Mouse (Mus musculus) neural tube, embryonic 11.5 days (tissue): Measurements from ENCODE around the gene Kmt2b. TPM values are rescaled to one million over a fixed set of nuclear protein-coding genes. Genes with fewer than 3 reads are reported as not detected.

Experiments
- ATAC-seq: fragments of 200-750 bp; cut with Nextera tagmentation; 2 replicates; pipeline ENCODE4 v1.8.0; 2017; ENCODE audit warnings: moderate number of reproducible peaks, mild to moderate bottlenecking, moderate TSS enrichment, moderate library complexity; ENCODE audit not compliant: insufficient read depth, low FRiP score, low TSS enrichment
- DNase-seq: peaks from one replicate; pipeline ENCODE4 v3.0.0-alpha.2; 2015; ENCODE audit warnings: low spot score
- H3K27ac ChIP-seq: fragments of 300-500 bp; sonication (generic); 2 replicates; pipeline ENCODE4 v1.5.1; 2014; ENCODE audit warnings: low read depth, mild to moderate bottlenecking, low read length
- H3K27me3 ChIP-seq: fragments of 300-500 bp; sonication (generic); 2 replicates; pipeline ENCODE4 v1.6.1; 2014; ENCODE audit warnings: mild to moderate bottlenecking, low read length, mixed read lengths; ENCODE audit not compliant: control insufficient read depth, insufficient read depth
- H3K36me3 ChIP-seq: fragments of 300-500 bp; sonication (generic); 2 replicates; pipeline ENCODE4 v1.6.1; 2014; ENCODE audit warnings: mild to moderate bottlenecking, low read length, moderate library complexity, mixed read lengths; ENCODE audit not compliant: control insufficient read depth, insufficient read depth
- H3K4me1 ChIP-seq: fragments of 300-500 bp; sonication (generic); 2 replicates; pipeline ENCODE4 v1.6.1; 2014; ENCODE audit warnings: low read length, mixed read lengths; ENCODE audit not compliant: control insufficient read depth, insufficient read depth
- H3K4me2 ChIP-seq: fragments of 300-500 bp; sonication (generic); 2 replicates; pipeline ENCODE4 v1.6.1; 2014; ENCODE audit warnings: low read depth, mild to moderate bottlenecking, moderate library complexity
- H3K4me3 ChIP-seq: fragments of 300-500 bp; sonication (generic); 2 replicates; pipeline ENCODE4 v1.5.1; 2014; ENCODE audit warnings: low read depth, low read length
- H3K9ac ChIP-seq: fragments of 300-500 bp; sonication (generic); 2 replicates; pipeline ENCODE4 v1.6.1; 2014; ENCODE audit warnings: mild to moderate bottlenecking, low read length
- H3K9me3 ChIP-seq: fragments of 300-500 bp; sonication (generic); 2 replicates; pipeline ENCODE4 v1.6.1; 2016; ENCODE audit warnings: low read length; ENCODE audit not compliant: control insufficient read depth
- WGBS: fragments of 180-500 bp; shearing (Covaris S2); extraction: QIAGEN DNeasy Blood & Tissue Kit; methylation state at CpG from one replicate; pipeline ENCODE4 v1.1.7; 2014; 5-methylcytosine and 5-hydroxymethylcytosine counted together
- polyA plus RNA-seq: library from polyadenylated mRNA; unstranded; fragments of >200 nt; fragmentation: Nextera tagmentation; extraction: Ambion mirVana; gene quantifications from 2 replicates; pipeline ENCODE4 v1.2.1, GENCODE M21; 2014

The Kmt2b gene
- polyA plus RNA-seq, 1 experiment from 2014 or later: 11.9 TPM

DNA sequence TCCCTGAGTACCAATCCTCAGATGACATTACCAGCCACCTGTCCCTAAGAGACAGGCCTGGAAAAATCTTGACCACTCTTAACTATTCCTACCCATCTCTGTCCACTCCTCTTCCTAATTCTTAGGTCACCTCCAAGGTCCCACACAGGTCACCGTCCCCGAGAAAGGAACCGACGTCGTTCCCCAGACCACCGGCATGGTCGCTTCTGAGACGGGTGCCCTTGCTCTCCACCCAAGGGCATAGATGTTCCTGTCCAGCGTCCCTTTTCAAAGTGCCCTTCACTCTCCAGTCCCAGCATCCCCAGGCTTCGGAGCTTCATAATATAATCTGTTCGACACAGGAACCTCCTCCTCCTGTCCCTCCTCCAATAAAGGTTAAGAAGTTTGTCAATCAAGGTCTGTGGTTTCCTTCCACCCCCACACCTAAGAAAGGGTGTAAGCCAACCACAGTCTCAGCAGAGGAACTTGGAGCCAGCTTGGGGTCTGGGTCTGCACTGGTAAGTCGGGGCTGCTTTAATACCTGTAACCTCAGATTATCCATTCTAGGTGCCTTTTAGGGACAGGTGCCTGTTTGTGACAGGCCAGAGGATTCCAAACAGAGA is 23.5 kb downstream of the Kmt2b start, which contains the start of gene Igflr1:
Gene Igflr1, plus strand, starts transcription at position 458 of the 602 bp plus-strand sequence.
- Histone ChIP-seq H3K9ac (no peak within 1 kb of the TSS), H3K36me3 (peaks cover 11% of the 10 kb centered on the region), H3K27me3 (no peaks in the 10 kb centered on the region), H3K4me1 (peaks cover 6% of the 10 kb centered on the region; the same call in 1 of the 2 replicates), H3K4me2 (no peak within 1 kb of the TSS), H3K4me3 (0 out of 2 replicates have a peak within 1 kb of the TSS, but pooled peaks have one; percentile 80), H3K9me3 (no peaks in the 10 kb centered on the region), H3K27ac (no peak within 1 kb of the TSS)
- WGBS: 96% methylated on average over 12 of the region's 12 CpGs
- DNase-seq: no peak
- no peak for ATAC-seq

DNA sequence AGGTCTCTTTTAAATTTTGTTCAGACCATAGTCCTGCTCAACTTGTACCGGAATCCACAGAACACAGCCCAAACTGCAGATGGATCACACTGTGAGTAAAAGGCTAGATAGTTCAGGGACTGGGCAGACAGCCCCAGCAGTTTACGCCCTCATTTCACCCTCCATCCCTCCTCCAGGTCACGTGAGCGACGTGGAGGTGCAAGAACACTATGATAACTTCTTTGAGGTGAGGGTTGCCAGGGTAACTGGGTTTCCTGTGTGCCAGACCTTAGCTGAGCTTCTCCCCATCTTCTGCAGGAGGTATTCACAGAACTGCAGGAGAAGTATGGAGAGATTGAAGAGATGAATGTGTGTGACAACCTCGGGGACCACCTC is 24.6 kb downstream of the Kmt2b start:
- DNase-seq (no peak), ATAC-seq (no peak)
- H3K4me3 ChIP-seq: peak overlapping the region; percentile 80
- 26% methylated on average over 6 of the region's 6 CpGs for WGBS
- no peaks in the 10 kb centered on the region for H3K9me3 ChIP-seq
- peak overlapping the region; percentile 61 for H3K4me2 ChIP-seq
- H3K27me3 ChIP-seq: no peaks in the 10 kb centered on the region
- H3K4me1 ChIP-seq: peaks cover 6% of the 10 kb centered on the region; the same call in 1 of the 2 replicates
- no peak overlapping the region for H3K27ac ChIP-seq
- peak overlapping the region; percentile 79 for H3K9ac ChIP-seq
- peaks cover 3% of the 10 kb centered on the region for H3K36me3 ChIP-seq

DNA sequence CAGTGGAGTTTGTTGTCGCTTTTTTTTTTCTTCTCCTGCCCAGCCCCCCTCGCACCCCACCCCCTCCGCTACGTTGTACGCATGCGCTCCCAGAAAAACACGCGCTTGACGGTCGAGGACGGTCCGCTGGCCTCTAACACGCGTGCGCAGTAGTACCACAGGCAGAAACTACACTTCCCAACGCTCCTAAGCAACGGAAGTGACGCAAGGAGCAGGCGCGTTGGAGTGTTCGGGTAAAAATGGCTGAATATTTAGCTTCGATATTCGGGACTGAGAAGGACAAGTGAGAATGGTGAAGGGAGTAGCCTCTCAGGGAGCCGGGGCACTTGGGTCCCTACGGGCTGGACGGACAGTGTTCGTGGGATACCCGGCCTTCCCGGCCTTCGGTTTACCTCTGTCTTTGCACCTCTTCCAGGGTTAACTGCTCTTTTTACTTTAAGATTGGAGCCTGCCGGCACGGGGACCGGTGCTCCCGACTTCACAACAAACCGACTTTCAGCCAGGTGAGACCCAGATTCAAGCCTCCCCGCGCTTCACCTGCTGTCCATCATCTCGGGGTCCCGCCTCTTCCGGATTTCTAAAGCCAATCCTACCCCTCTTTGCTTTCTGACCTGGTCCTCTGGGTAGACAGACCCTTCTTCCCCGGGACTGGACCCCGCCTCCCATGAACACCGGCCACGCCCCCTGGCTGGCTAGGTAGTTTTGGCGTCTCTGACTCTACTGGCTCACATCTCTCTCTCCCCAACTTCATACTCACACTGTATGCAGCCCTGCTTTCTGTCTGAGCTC is 25.2 kb downstream of the Kmt2b start, which contains the start of the genes U2af1l4, Gm49396 and Psenen:
Gene U2af1l4, plus strand, starts transcription at position 185 of the 789 bp plus-strand sequence.
Gene Gm49396, plus strand, starts transcription at position 228 of the 789 bp plus-strand sequence.
Gene Psenen, minus strand, starts transcription at position 511 of the 789 bp plus-strand sequence.
- Histone ChIP-seq H3K9me3 (no peaks in the 10 kb centered on the region), H3K27me3 (no peaks in the 10 kb centered on the region), H3K4me3 (peak within 1 kb of the TSS; percentile 80), H3K27ac (peak within 1 kb of the TSS; percentile 90), H3K36me3 (peaks cover 3% of the 10 kb centered on the region), H3K9ac (peak within 1 kb of the TSS; percentile 79), H3K4me1 (peaks cover 11% of the 10 kb centered on the region), H3K4me2 (peak within 1 kb of the TSS; percentile 83)
- peak; percentile 97 for DNase-seq
- WGBS: under 1% methylated on average over 45 of the region's 45 CpGs
- ATAC-seq: peak; percentile 79

DNA sequence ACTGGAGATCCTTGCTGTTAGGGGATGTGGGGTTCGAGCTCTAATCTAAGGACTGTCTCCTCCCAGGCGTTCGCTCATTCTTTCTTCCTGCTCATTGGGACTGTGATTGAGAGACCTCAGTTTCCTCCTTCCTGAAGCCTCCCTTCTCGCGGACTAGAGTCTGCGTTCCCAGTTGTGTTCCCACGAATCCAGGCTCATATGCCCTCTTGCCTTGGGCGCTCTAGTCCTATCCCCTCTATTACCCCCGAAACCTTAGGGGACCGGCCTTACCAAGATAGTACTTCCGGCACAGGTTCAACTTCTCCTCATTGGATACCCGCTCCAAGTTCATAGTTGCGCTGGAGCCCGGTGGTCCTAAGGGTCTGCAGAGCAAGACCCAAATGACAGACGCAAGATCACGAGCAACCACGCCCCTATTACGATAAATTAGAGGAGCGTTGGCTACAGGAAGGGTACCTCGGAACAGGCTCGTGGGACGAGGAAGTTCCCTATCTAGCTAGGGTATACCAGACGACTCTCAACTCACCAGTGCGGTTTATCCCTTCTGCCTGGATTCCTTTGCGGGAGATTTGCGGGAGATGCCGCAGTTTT is 25.9 kb downstream of the Kmt2b start:
- 3% methylated on average over 27 of the region's 27 CpGs for WGBS
- ATAC-seq (no peak), DNase-seq (peak; percentile 25)

DNA sequence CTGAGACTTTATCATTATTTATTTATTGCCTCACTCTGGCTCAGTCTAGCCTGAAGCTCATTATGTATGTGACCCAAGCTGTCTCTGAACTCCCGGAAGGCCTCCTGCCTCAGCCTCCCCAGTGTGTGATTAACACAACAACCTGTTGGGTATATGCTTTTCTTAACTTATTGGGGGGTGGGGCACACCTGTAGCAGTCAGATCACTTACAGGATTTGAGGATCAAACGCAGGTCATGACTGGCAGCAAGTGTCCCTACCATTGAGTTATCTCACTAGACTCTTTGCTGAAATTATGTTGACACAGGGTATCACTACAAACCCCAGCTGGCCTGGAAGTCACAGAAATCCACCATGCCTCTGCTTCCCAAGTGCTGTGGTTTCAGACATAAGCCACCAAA is 28.2 kb downstream of the Kmt2b start:
- H3K36me3 ChIP-seq: peaks cover 10% of the 10 kb centered on the region
- WGBS: 66% methylated on average over 2 of the region's 2 CpGs
- no peak overlapping the region for H3K4me3 ChIP-seq
- no peak overlapping the region for H3K27ac ChIP-seq
- no peak overlapping the region for H3K4me2 ChIP-seq
- no peaks in the 10 kb centered on the region for H3K27me3 ChIP-seq
- H3K4me1 ChIP-seq: peaks cover 11% of the 10 kb centered on the region
- ATAC-seq (no peak), DNase-seq (no peak)
- H3K9me3 ChIP-seq: no peaks in the 10 kb centered on the region
- H3K9ac ChIP-seq: no peak overlapping the region

More for the DNA sequence above, 25.9 kb downstream of the Kmt2b start:
- Histone ChIP-seq H3K27me3 (no peaks in the 10 kb centered on the region), H3K9ac (peak overlapping the region; percentile 52), H3K4me3 (peak overlapping the region; percentile 80), H3K36me3 (no peaks in the 10 kb centered on the region), H3K4me2 (peak overlapping the region; percentile 83), H3K27ac (0 out of 2 replicates have a peak overlapping the region, but pooled peaks have one; percentile 11), H3K9me3 (no peaks in the 10 kb centered on the region), H3K4me1 (peaks cover 11% of the 10 kb centered on the region)

DNA sequence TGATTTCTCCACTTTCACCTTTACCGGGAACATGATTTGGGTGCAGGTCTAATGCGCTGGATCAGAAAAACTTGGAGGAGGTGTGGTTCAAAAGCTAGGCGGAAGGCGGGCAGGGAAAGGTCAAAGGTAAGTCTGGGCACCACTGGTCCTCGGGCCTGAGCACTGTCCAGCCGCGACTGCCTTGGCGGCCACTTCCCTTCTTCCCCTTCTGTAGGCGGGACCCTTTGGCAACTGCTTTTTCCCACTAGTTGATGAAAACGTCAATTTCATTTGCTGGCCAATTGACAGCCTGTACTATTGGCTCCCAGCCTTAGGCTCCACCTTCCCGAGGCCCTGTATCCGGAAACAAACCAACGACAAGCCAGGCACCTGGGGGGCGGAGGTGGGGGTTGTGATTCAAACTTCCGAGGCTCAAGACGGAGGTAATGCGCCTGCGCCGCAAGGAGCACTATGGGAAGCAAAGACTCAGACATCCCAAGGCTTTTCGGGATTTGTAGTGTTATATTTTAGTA is 29.0 kb downstream of the Kmt2b start, which contains the start of gene Lin37:
Gene Lin37, minus strand, starts transcription at position 396 of the 512 bp plus-strand sequence.
- Histone ChIP-seq H3K9me3 (no peaks in the 10 kb centered on the region), H3K4me1 (peaks cover 11% of the 10 kb centered on the region), H3K4me2 (peak within 1 kb of the TSS; percentile 90), H3K9ac (peak within 1 kb of the TSS; percentile 52), H3K36me3 (peaks cover 15% of the 10 kb centered on the region), H3K4me3 (peak within 1 kb of the TSS; percentile 49), H3K27me3 (no peaks in the 10 kb centered on the region), H3K27ac (no peak within 1 kb of the TSS)
- DNase-seq: peak; percentile 96
- under 1% methylated on average over 20 of the region's 20 CpGs for WGBS
- peak; percentile 84 for ATAC-seq

GRCm38 (mm10) chr7:30558656-30559442 is 29.7 kb downstream of the Kmt2b start:
- Histone ChIP-seq H3K4me2 (peak overlapping the region; percentile 90), H3K9ac (peak overlapping the region; percentile 52), H3K27me3 (no peaks in the 10 kb centered on the region), H3K4me1 (peaks cover 9% of the 10 kb centered on the region), H3K36me3 (peaks cover 16% of the 10 kb centered on the region), H3K4me3 (peak overlapping the region; percentile 49), H3K27ac (no peak overlapping the region), H3K9me3 (no peaks in the 10 kb centered on the region)
- no peak for DNase-seq
- 19% methylated on average over 12 of the region's 12 CpGs for WGBS
- no peak for ATAC-seq
